Mouse (Mus musculus): Measurements from ENCODE around the gene Dmpk. TPM values are rescaled to one million over a fixed set of nuclear protein-coding genes. Genes with fewer than 3 reads are reported as not detected.

The Dmpk gene
- polyA plus RNA-seq, 1 experiment, result 154 TPM

GRCm38 (mm10) chr7:19078732-19079131, 4.9 kb upstream of the Dmpk start:
- TF ChIP-seq CTCF (IDR thresholded peaks at IDR 0.05; ENCODE audit: borderline replicate concordance, control insufficient read depth, extremely low read depth, insufficient read depth, low read length, poor library complexity) (no peak), POLR2A (IDR thresholded peaks at IDR 0.05; ENCODE audit: control insufficient read depth, extremely low read depth, insufficient read depth, low read length, poor library complexity) (no peak)
- WGBS, result 83% methylated on average over 3 of the region's 3 CpGs
- peaks cover 24% of the 10 kb centered on the region for H3K4me1 ChIP-seq (replicated peaks; ENCODE audit: control insufficient read depth, insufficient read depth, low read length)
- H3K36me3 ChIP-seq (ENCODE audit: control insufficient read depth, insufficient read depth, low read length), result no peaks in the 10 kb centered on the region
- no peak for DNase-seq
- H3K27me3 ChIP-seq (ENCODE audit: control insufficient read depth, insufficient read depth, low read length), result peaks cover 6% of the 10 kb centered on the region; the same call in 1 of the 2 replicates
- H3K27ac ChIP-seq (ENCODE audit: control insufficient read depth, insufficient read depth, low read length), result no peak overlapping the region
- no peak overlapping the region for H3K4me3 ChIP-seq (ENCODE audit: control insufficient read depth, insufficient read depth, low read length)

- DNase-seq, result no peak
- Histone ChIP-seq H3K27me3 (ENCODE audit: control insufficient read depth, insufficient read depth, low read length) (peaks cover 3% of the 10 kb centered on the region; the same call in 1 of the 2 replicates), H3K36me3 (ENCODE audit: control insufficient read depth, insufficient read depth, low read length) (no peaks in the 10 kb centered on the region), H3K4me3 (ENCODE audit: control insufficient read depth, insufficient read depth, low read length) (no peak overlapping the region), H3K4me1 (replicated peaks; ENCODE audit: control insufficient read depth, insufficient read depth, low read length) (peaks cover 20% of the 10 kb centered on the region), H3K27ac (ENCODE audit: control insufficient read depth, insufficient read depth, low read length) (no peak overlapping the region)
- TF ChIP-seq CTCF (IDR thresholded peaks at IDR 0.05; ENCODE audit: borderline replicate concordance, control insufficient read depth, extremely low read depth, insufficient read depth, low read length, poor library complexity) (no peak), POLR2A (IDR thresholded peaks at IDR 0.05; ENCODE audit: control insufficient read depth, extremely low read depth, insufficient read depth, low read length, poor library complexity) (no peak)
- WGBS, result 95% methylated on average over 19 of the region's 19 CpGs
Measured at GRCm38 (mm10) chr7:19080451-19080950, 3.1 kb upstream of the Dmpk start.

GRCm38 (mm10) chr7:19082171-19082570, 1.5 kb upstream of the Dmpk start:
- no peaks in the 10 kb centered on the region; the same call in 1 of the 2 replicates for H3K27me3 ChIP-seq (ENCODE audit: control insufficient read depth, insufficient read depth, low read length)
- H3K36me3 ChIP-seq (ENCODE audit: control insufficient read depth, insufficient read depth, low read length), result no peaks in the 10 kb centered on the region
- 94% methylated on average over 4 of the region's 4 CpGs for WGBS
- TF ChIP-seq POLR2A (IDR thresholded peaks at IDR 0.05; ENCODE audit: control insufficient read depth, extremely low read depth, insufficient read depth, low read length, poor library complexity) (no peak), CTCF (IDR thresholded peaks at IDR 0.05; ENCODE audit: borderline replicate concordance, control insufficient read depth, extremely low read depth, insufficient read depth, low read length, poor library complexity) (no peak)
- H3K27ac ChIP-seq (ENCODE audit: control insufficient read depth, insufficient read depth, low read length), result no peak overlapping the region
- H3K4me1 ChIP-seq (replicated peaks; ENCODE audit: control insufficient read depth, insufficient read depth, low read length), result peaks cover 10% of the 10 kb centered on the region
- H3K4me3 ChIP-seq (ENCODE audit: control insufficient read depth, insufficient read depth, low read length), result no peak overlapping the region
- no peak for DNase-seq

GRCm38 (mm10) chr7:19083096-19083495, 553 bp upstream of the Dmpk start:
- H3K4me1 ChIP-seq (replicated peaks; ENCODE audit: control insufficient read depth, insufficient read depth, low read length), result peaks cover 1% of the 10 kb centered on the region
- no peaks in the 10 kb centered on the region; the same call in 1 of the 2 replicates for H3K27me3 ChIP-seq (ENCODE audit: control insufficient read depth, insufficient read depth, low read length)
- no peaks in the 10 kb centered on the region for H3K36me3 ChIP-seq (ENCODE audit: control insufficient read depth, insufficient read depth, low read length)

GRCm38 (mm10) chr7:19084277-19084771, 675 bp downstream of the Dmpk start:
- WGBS, result 6% methylated on average over 6 of the region's 6 CpGs
- TF ChIP-seq POLR2A (IDR thresholded peaks at IDR 0.05; ENCODE audit: control insufficient read depth, extremely low read depth, insufficient read depth, low read length, poor library complexity), result no peak
- no peak for TF ChIP-seq CTCF (IDR thresholded peaks at IDR 0.05; ENCODE audit: borderline replicate concordance, control insufficient read depth, extremely low read depth, insufficient read depth, low read length, poor library complexity)
- H3K27ac ChIP-seq (ENCODE audit: control insufficient read depth, insufficient read depth, low read length), result no peak overlapping the region
- no peaks in the 10 kb centered on the region for H3K36me3 ChIP-seq (ENCODE audit: control insufficient read depth, insufficient read depth, low read length)
- H3K4me3 ChIP-seq (ENCODE audit: control insufficient read depth, insufficient read depth, low read length), result no peak overlapping the region
- H3K4me1 ChIP-seq (replicated peaks; ENCODE audit: control insufficient read depth, insufficient read depth, low read length), result no peaks in the 10 kb centered on the region
- H3K27me3 ChIP-seq (ENCODE audit: control insufficient read depth, insufficient read depth, low read length), result no peaks in the 10 kb centered on the region; the same call in 1 of the 2 replicates
- no peak for DNase-seq

More at GRCm38 (mm10) chr7:19083096-19083495, 553 bp upstream of the Dmpk start:
- DNase-seq, result no peak
- WGBS, result 88% methylated on average over 6 of the region's 6 CpGs
- Histone ChIP-seq H3K4me3 (ENCODE audit: control insufficient read depth, insufficient read depth, low read length) (no peak overlapping the region), H3K27ac (ENCODE audit: control insufficient read depth, insufficient read depth, low read length) (no peak overlapping the region)
- TF ChIP-seq POLR2A (IDR thresholded peaks at IDR 0.05; ENCODE audit: control insufficient read depth, extremely low read depth, insufficient read depth, low read length, poor library complexity), result no peak
- TF ChIP-seq CTCF (IDR thresholded peaks at IDR 0.05; ENCODE audit: borderline replicate concordance, control insufficient read depth, extremely low read depth, insufficient read depth, low read length, poor library complexity), result no peak

GRCm38 (mm10) chr7:19084921-19085473, 1.3 kb downstream of the Dmpk start:
- WGBS, result 24% methylated on average over 9 of the region's 9 CpGs
- Histone ChIP-seq H3K4me3 (ENCODE audit: control insufficient read depth, insufficient read depth, low read length) (no peak overlapping the region), H3K36me3 (ENCODE audit: control insufficient read depth, insufficient read depth, low read length) (no peaks in the 10 kb centered on the region), H3K27ac (ENCODE audit: control insufficient read depth, insufficient read depth, low read length) (no peak overlapping the region), H3K4me1 (replicated peaks; ENCODE audit: control insufficient read depth, insufficient read depth, low read length) (no peaks in the 10 kb centered on the region), H3K27me3 (ENCODE audit: control insufficient read depth, insufficient read depth, low read length) (no peaks in the 10 kb centered on the region; the same call in 1 of the 2 replicates)
- TF ChIP-seq CTCF (IDR thresholded peaks at IDR 0.05; ENCODE audit: borderline replicate concordance, control insufficient read depth, extremely low read depth, insufficient read depth, low read length, poor library complexity), result no peak
- TF ChIP-seq POLR2A (IDR thresholded peaks at IDR 0.05; ENCODE audit: control insufficient read depth, extremely low read depth, insufficient read depth, low read length, poor library complexity), result no peak
- DNase-seq, result no peak
